Mouse (Mus musculus): ENCODE results near the gene Actl11. TPM values are rescaled to one million over a fixed set of nuclear protein-coding genes. Genes with fewer than 3 reads are reported as not detected.

Actl11 gene
- polyA plus RNA-seq, 1 experiment from 2014 or later = not detected

DNA sequence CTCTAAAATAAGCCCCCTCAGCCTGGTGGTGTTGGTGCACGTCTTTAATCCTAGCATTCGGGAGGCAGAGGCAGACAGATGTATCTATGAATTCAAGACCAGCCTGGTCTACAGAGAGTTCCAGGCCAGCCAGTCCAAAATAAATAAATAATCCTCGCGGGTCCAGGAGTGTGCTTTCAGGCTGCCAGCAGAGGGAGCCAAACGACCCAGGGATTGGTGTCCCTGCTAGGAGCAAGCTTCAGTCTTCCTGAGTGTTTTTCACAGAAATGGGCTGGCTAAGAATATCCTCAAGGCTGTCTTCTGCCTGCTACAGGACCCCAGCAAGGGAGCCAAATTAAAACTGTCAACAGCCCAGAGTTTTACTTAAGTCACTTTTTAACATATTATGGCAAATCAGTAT is 35.4 kb downstream of the Actl11 start:
- Histone ChIP-seq H3K4me3 (ENCODE audit: low read depth, low read length) (no peak overlapping the region), H3K27me3 (ENCODE audit: control insufficient read depth, insufficient read depth, low read depth, low read length) (no peaks in the 10 kb centered on the region), H3K9me3 (replicated peaks; ENCODE audit: control insufficient read depth, low read length, poor library complexity, severe bottlenecking) (no peaks in the 10 kb centered on the region), H3K4me1 (ENCODE audit: control insufficient read depth, insufficient read depth, low read length) (peaks cover 21% of the 10 kb centered on the region), H3K36me3 (ENCODE audit: control insufficient read depth, insufficient read depth, low read length) (no peaks in the 10 kb centered on the region), H3K4me2 (ENCODE audit: low read length) (no peak overlapping the region), H3K27ac (ENCODE audit: low read length) (no peak overlapping the region), H3K9ac (ENCODE audit: low read depth, low read length) (no peak overlapping the region)
- WGBS = 26% methylated on average over 5 of the region's 5 CpGs
- ATAC-seq = no peak

DNA sequence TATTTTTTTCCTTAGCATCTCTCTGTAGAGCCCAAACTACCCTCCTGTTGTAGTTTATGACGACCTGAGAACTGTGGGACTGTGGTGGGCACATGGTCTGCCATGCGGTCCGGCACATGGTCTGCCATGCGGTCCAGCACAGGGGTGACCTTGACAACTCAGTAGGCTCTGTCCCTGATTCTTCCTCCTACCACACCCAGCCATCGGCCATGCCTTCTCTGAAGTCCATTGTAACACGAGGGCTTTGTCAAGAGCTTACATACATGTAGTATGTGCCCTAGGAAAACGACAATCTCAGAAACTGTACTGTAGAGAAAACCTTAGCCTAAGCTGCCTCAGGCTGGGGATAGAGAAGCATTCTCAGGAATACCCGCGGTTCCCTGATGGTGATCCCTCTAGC is 36.4 kb downstream of the Actl11 start:
- WGBS = 95% methylated on average over 9 of the region's 9 CpGs
- Histone ChIP-seq H3K27me3 (ENCODE audit: control insufficient read depth, insufficient read depth, low read depth, low read length) (no peaks in the 10 kb centered on the region), H3K9ac (ENCODE audit: low read depth, low read length) (no peak overlapping the region), H3K36me3 (ENCODE audit: control insufficient read depth, insufficient read depth, low read length) (no peaks in the 10 kb centered on the region), H3K4me1 (ENCODE audit: control insufficient read depth, insufficient read depth, low read length) (peaks cover 21% of the 10 kb centered on the region), H3K4me2 (ENCODE audit: low read length) (no peak overlapping the region), H3K4me3 (ENCODE audit: low read depth, low read length) (no peak overlapping the region), H3K9me3 (replicated peaks; ENCODE audit: control insufficient read depth, low read length, poor library complexity, severe bottlenecking) (no peaks in the 10 kb centered on the region), H3K27ac (ENCODE audit: low read length) (no peak overlapping the region)
- ATAC-seq = no peak

DNA sequence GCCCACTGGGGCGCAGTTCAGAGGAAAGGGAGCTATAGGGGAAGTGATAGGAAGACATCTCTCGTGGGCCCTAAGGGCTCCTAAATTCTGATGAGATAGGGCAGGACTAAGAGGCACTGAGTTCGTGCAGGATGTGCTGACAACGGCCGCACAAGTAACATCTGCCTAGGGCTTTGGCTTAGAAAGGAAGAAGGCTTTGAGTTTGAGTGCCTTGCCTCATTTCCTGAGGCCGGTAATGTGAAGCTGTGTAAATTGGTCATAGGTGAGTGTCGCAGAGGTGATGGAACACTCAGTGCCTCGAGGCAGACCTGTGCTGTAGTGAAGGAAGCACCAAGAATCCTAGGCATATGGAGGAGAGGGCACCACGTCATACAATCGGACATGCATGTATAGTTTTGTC is 38.4 kb downstream of the Actl11 start:
- H3K36me3 ChIP-seq (ENCODE audit: control insufficient read depth, insufficient read depth, low read length) = 0 out of 2 replicates have a peak, but pooled peaks cover 2% of the 10 kb centered on the region
- ATAC-seq = no peak
- no peak overlapping the region for H3K27ac ChIP-seq (ENCODE audit: low read length)
- H3K4me1 ChIP-seq (ENCODE audit: control insufficient read depth, insufficient read depth, low read length) = peaks cover 8% of the 10 kb centered on the region
- WGBS = 91% methylated on average over 10 of the region's 10 CpGs
- H3K4me3 ChIP-seq (ENCODE audit: low read depth, low read length) = no peak overlapping the region
- H3K4me2 ChIP-seq (ENCODE audit: low read length) = no peak overlapping the region
- no peak overlapping the region for H3K9ac ChIP-seq (ENCODE audit: low read depth, low read length)
- H3K9me3 ChIP-seq (replicated peaks; ENCODE audit: control insufficient read depth, low read length, poor library complexity, severe bottlenecking) = no peaks in the 10 kb centered on the region
- no peaks in the 10 kb centered on the region for H3K27me3 ChIP-seq (ENCODE audit: control insufficient read depth, insufficient read depth, low read depth, low read length)

DNA sequence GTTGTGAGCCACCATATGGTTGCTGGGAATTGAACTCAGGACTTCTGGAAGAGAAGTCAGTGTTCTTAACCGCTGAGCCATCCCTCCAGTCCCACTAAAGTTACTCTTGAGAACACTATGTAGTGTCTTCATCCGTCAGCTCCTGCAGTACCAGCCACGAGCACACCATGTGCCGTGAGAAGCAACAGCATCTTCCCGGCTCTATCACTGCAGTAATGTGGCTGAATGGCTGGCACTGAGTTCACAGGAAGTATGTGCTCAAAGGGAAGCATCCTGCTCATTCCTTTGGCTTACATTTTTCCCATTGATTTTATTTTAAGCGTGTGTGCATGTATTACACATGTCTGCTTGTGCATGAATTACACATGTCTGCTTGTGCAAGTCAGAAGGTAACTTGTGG is 39.2 kb downstream of the Actl11 start:
- no peak overlapping the region for H3K4me2 ChIP-seq (ENCODE audit: low read length)
- H3K36me3 ChIP-seq (ENCODE audit: control insufficient read depth, insufficient read depth, low read length) = 0 out of 2 replicates have a peak, but pooled peaks cover 2% of the 10 kb centered on the region
- ATAC-seq = no peak
- H3K27me3 ChIP-seq (ENCODE audit: control insufficient read depth, insufficient read depth, low read depth, low read length) = no peaks in the 10 kb centered on the region
- no peak overlapping the region for H3K27ac ChIP-seq (ENCODE audit: low read length)
- WGBS = 90% methylated on average over 6 of the region's 6 CpGs
- H3K9ac ChIP-seq (ENCODE audit: low read depth, low read length) = no peak overlapping the region
- peaks cover under 1% of the 10 kb centered on the region; the same call in 1 of the 2 replicates for H3K4me1 ChIP-seq (ENCODE audit: control insufficient read depth, insufficient read depth, low read length)
- no peak overlapping the region for H3K4me3 ChIP-seq (ENCODE audit: low read depth, low read length)
- H3K9me3 ChIP-seq (replicated peaks; ENCODE audit: control insufficient read depth, low read length, poor library complexity, severe bottlenecking) = no peaks in the 10 kb centered on the region

DNA sequence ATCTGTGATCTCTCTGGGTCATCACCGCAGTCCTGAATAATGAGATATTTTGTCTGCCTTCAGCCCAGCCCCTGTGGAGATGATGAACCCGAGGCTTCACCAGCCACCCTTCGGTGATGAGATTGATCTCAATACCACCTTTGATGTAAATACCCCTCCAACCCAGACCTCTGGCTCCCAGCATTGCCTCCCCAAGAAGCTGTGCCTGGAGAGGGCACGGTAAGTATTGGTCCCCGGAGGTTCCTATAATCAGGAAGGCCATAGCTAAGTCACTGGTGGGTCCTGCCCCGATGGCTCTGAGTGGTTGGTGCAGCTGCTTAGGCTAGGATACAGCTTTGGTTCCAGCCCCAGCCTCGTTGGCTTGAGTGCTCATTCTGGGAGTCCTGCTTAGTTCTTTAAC is 40.3 kb downstream of the Actl11 start:
- no peak overlapping the region for H3K9ac ChIP-seq (ENCODE audit: low read depth, low read length)
- 94% methylated on average over 7 of the region's 7 CpGs for WGBS
- no peak overlapping the region for H3K27ac ChIP-seq (ENCODE audit: low read length)
- 0 out of 2 replicates have a peak, but pooled peaks cover 2% of the 10 kb centered on the region for H3K36me3 ChIP-seq (ENCODE audit: control insufficient read depth, insufficient read depth, low read length)
- no peaks in the 10 kb centered on the region for H3K9me3 ChIP-seq (replicated peaks; ENCODE audit: control insufficient read depth, low read length, poor library complexity, severe bottlenecking)
- H3K4me1 ChIP-seq (ENCODE audit: control insufficient read depth, insufficient read depth, low read length) = no peaks in the 10 kb centered on the region
- H3K4me3 ChIP-seq (ENCODE audit: low read depth, low read length) = no peak overlapping the region
- no peaks in the 10 kb centered on the region for H3K27me3 ChIP-seq (ENCODE audit: control insufficient read depth, insufficient read depth, low read depth, low read length)
- no peak for ATAC-seq
- H3K4me2 ChIP-seq (ENCODE audit: low read length) = no peak overlapping the region

DNA sequence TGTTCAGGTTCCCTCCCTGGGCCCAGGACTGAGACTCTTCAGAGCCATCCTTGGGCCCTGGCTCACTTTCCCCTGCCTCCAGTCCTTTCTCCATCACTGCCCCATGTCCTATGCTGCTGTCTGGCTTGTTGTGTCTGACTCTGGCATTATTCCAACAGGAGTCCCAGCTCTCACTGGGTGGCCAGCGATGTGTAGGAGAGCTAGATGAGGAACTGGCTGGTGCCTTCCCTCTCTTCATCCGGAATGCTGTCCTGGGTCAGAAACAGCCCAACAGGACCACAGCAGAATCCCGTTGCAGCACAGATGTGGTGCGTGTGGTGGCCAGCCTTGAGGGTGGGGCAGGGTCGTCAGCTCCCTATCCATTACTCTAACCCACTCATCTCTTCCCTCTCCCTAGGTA is 42.0 kb downstream of the Actl11 start:
- no peaks in the 10 kb centered on the region for H3K27me3 ChIP-seq (ENCODE audit: control insufficient read depth, insufficient read depth, low read depth, low read length)
- 91% methylated on average over 5 of the region's 5 CpGs for WGBS
- no peak for ATAC-seq

DNA sequence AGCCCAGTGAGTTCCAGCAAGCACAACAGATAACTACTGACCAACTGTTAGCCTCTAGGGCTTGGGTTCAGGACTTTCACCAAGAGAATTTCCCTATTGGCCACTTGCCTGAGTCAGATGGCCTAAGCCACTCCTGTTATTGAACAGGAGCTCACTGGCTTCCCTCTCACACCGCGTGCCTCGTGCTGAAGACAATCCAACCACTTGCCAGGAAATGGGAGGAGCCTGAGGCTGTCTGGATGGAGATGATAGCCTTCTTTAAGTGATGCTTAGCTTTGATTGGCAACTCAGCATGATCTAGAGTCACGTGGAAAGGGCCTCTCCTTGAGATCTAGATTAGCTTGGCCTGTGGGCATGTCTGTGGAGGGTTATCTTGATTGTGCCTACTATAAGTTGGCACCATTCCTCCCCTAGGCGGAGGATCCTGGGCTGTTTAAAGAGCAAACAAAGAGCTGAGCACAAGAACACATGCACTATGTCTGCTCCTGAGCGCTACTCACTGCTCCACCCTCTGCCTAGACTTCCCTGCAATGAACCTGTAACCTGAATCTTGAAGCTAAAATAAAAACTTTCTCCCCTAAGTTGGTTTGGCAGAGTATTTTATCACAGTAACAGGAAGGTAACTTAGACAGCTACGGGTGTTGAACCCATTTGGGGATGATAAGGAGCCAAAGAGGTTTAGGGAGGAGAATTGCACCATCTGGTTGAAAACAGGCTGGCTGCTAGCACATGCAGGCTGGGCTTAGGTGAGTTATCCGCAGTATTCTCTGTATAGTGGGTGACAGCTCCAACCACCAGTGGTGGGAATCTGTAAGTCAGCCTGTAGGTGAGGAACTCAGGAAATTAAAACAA is 43.6 kb downstream of the Actl11 start:
- H3K36me3 ChIP-seq (ENCODE audit: control insufficient read depth, insufficient read depth, low read length) = 0 out of 2 replicates have a peak, but pooled peaks cover 2% of the 10 kb centered on the region
- H3K4me2 ChIP-seq (ENCODE audit: low read length) = no peak overlapping the region
- H3K27ac ChIP-seq (ENCODE audit: low read length) = no peak overlapping the region
- no peak overlapping the region for H3K4me3 ChIP-seq (ENCODE audit: low read depth, low read length)
- H3K27me3 ChIP-seq (ENCODE audit: control insufficient read depth, insufficient read depth, low read depth, low read length) = no peaks in the 10 kb centered on the region
- H3K9me3 ChIP-seq (replicated peaks; ENCODE audit: control insufficient read depth, low read length, poor library complexity, severe bottlenecking) = no peaks in the 10 kb centered on the region
- WGBS = 87% methylated on average over 8 of the region's 8 CpGs
- no peaks in the 10 kb centered on the region for H3K4me1 ChIP-seq (ENCODE audit: control insufficient read depth, insufficient read depth, low read length)
- H3K9ac ChIP-seq (ENCODE audit: low read depth, low read length) = no peak overlapping the region
- no peak for ATAC-seq

More for the DNA sequence above, 42.0 kb downstream of the Actl11 start:
- Histone ChIP-seq H3K9me3 (replicated peaks; ENCODE audit: control insufficient read depth, low read length, poor library complexity, severe bottlenecking) (no peaks in the 10 kb centered on the region), H3K27ac (ENCODE audit: low read length) (no peak overlapping the region), H3K4me1 (ENCODE audit: control insufficient read depth, insufficient read depth, low read length) (no peaks in the 10 kb centered on the region), H3K36me3 (ENCODE audit: control insufficient read depth, insufficient read depth, low read length) (0 out of 2 replicates have a peak, but pooled peaks cover 2% of the 10 kb centered on the region), H3K4me3 (ENCODE audit: low read depth, low read length) (no peak overlapping the region), H3K4me2 (ENCODE audit: low read length) (no peak overlapping the region), H3K9ac (ENCODE audit: low read depth, low read length) (no peak overlapping the region)

DNA sequence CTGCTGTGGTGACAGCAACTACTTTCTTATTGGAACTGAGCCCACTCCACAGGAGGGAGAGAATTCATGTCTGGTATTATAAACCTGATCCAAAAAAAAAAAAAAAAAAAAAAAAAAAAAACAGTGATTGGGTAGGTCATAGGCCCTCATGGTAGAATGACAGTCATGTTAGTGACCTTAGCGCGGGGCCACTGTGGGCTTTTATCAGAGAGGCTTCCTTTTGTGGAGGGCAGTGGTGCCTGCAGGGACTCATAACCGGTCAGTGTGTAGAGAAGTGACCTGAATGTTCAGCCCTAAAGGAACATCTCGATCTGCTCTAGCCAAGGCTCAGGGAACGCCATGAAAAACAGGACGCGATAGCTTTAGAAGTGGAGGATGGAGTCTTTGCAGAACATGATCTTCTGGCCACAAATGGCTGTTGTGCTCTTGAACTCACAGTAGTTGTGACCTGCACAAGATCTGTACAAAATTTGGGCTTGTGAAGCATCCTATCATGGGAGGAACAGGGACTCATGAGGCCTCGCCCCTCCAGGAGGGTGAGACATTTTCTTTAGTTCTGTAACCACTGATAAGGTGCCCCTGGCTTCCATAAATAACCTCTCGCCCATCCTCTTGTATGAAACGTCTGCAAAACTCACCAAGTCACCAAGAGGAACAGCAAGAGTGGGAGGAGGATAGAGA is 46.4 kb downstream of the Actl11 start:
- Histone ChIP-seq H3K36me3 (ENCODE audit: control insufficient read depth, insufficient read depth, low read length) (0 out of 2 replicates have a peak, but pooled peaks cover 2% of the 10 kb centered on the region), H3K4me1 (ENCODE audit: control insufficient read depth, insufficient read depth, low read length) (no peaks in the 10 kb centered on the region), H3K9me3 (replicated peaks; ENCODE audit: control insufficient read depth, low read length, poor library complexity, severe bottlenecking) (no peaks in the 10 kb centered on the region), H3K4me3 (ENCODE audit: low read depth, low read length) (no peak overlapping the region), H3K4me2 (ENCODE audit: low read length) (no peak overlapping the region), H3K9ac (ENCODE audit: low read depth, low read length) (no peak overlapping the region), H3K27me3 (ENCODE audit: control insufficient read depth, insufficient read depth, low read depth, low read length) (no peaks in the 10 kb centered on the region), H3K27ac (ENCODE audit: low read length) (no peak overlapping the region)
- 86% methylated on average over 10 of the region's 10 CpGs for WGBS
- no peak for ATAC-seq

Data from midbrain, embryonic 16.5 days (tissue).